Mouse (Mus musculus) CH12.LX (cell line): ENCODE measurements around the gene Dclk2. TPM values are rescaled to one million over a fixed set of nuclear protein-coding genes. Genes with fewer than 3 reads are reported as not detected.

Source experiments
- DNase-seq: peaks from one replicate; pipeline ENCODE4 v3.0.0-alpha.2; 2013; ENCODE audit errors: extremely low read depth
- H3K27ac ChIP-seq: 2 replicates; pipeline ENCODE4 v1.5.1; 2012; ENCODE audit warnings: low read depth, mild to moderate bottlenecking, control low read depth, moderate library complexity; ENCODE audit not compliant: insufficient read depth
- H3K27me3 ChIP-seq: replicated peaks from 2 replicates; pipeline ENCODE3; 2012; ENCODE audit warnings: inconsistent platforms
- H3K36me3 ChIP-seq, 2 experiments: replicated peaks in 1 of 2; 2 replicates each; pipeline versions ENCODE3 to v1.6.1; 2012; ENCODE audit warnings: inconsistent platforms in 1 of 2, low read length in 1 of 2, mild to moderate bottlenecking in 1 of 2, mixed read lengths in 1 of 2, moderate library complexity in 1 of 2; ENCODE audit not compliant: control insufficient read depth in 1 of 2, insufficient read depth in 1 of 2
- H3K4me1 ChIP-seq, 2 experiments: 2 replicates each; pipeline ENCODE4 v1.6.1; 2012; ENCODE audit warnings: inconsistent platforms in 1 of 2, moderate library complexity in 1 of 2; ENCODE audit not compliant: insufficient read depth in 2 of 2, control insufficient read depth in 1 of 2
- H3K4me2 ChIP-seq: 2 replicates; pipeline ENCODE4 v1.6.1; 2012; ENCODE audit warnings: low read depth, mild to moderate bottlenecking, control low read depth; ENCODE audit not compliant: poor library complexity, insufficient read depth, severe bottlenecking
- H3K4me3 ChIP-seq, 3 experiments: fragments of 150-350 bp in 1 of 3; sonication (generic) in 1 of 3; replicated peaks in 1 of 3; 2 replicates each; pipeline versions ENCODE3 to v1.5.1; 2011 to 2012; ENCODE audit warnings: low read depth in 2 of 3, low read length in 2 of 3, mild to moderate bottlenecking in 2 of 3, moderate library complexity in 2 of 3, control low read depth in 1 of 3, improper control_type of control experiment in 1 of 3, inconsistent platforms in 1 of 3, mixed read lengths in 1 of 3; ENCODE audit not compliant: poor library complexity in 1 of 3
- H3K79me2 ChIP-seq: replicated peaks from 2 replicates; pipeline ENCODE4 v1.6.1; 2012; ENCODE audit warnings: mild to moderate bottlenecking, moderate library complexity; ENCODE audit not compliant: control insufficient read depth, poor library complexity, insufficient read depth, severe bottlenecking; ENCODE audit errors: extremely low read depth
- H3K9ac ChIP-seq: 2 replicates; pipeline ENCODE4 v1.6.1; 2012; ENCODE audit warnings: low read depth, mild to moderate bottlenecking, control low read depth, moderate library complexity; ENCODE audit not compliant: insufficient read depth
- H3K9me3 ChIP-seq: replicated peaks from 2 replicates; pipeline ENCODE3; 2012; ENCODE audit warnings: low read length, inconsistent platforms, mixed read lengths
- BHLHE40 ChIP-seq: IDR thresholded peaks from 2 replicates; pipeline ENCODE4 v1.6.1; 2011; ENCODE audit warnings: mild to moderate bottlenecking, low read depth, low read length, improper control_type of control experiment
- ELF1 ChIP-seq: IDR thresholded peaks from 2 replicates; pipeline ENCODE4 v1.6.1; 2014; ENCODE audit warnings: low read depth, mild to moderate bottlenecking, inconsistent platforms, low read length, improper control_type of control experiment
- ETS1 ChIP-seq: conservative IDR thresholded peaks from 2 replicates; pipeline ENCODE4 v1.6.1; 2012; ENCODE audit warnings: low read depth, mild to moderate bottlenecking, inconsistent platforms, low read length, improper control_type of control experiment, moderate library complexity
- HCFC1 ChIP-seq: IDR thresholded peaks from 2 replicates; pipeline ENCODE4 v1.6.1; 2012; ENCODE audit warnings: low read depth, mild to moderate bottlenecking, inconsistent platforms, low read length, improper control_type of control experiment
- KAT2A ChIP-seq: IDR thresholded peaks from 2 replicates; pipeline ENCODE4 v1.6.1; 2012; ENCODE audit warnings: low read length, improper control_type of control experiment, inconsistent platforms; ENCODE audit not compliant: insufficient replicate concordance
- MAFK ChIP-seq: IDR thresholded peaks from 2 replicates; pipeline ENCODE4 v1.6.1; 2011; ENCODE audit warnings: low read length, improper control_type of control experiment; ENCODE audit not compliant: insufficient replicate concordance
- MAX ChIP-seq: IDR thresholded peaks from 2 replicates; pipeline ENCODE4 v1.6.1; 2011; ENCODE audit warnings: low read length, improper control_type of control experiment
- MXI1 ChIP-seq: IDR thresholded peaks from 2 replicates; pipeline ENCODE4 v1.6.1; 2011; ENCODE audit warnings: mild to moderate bottlenecking, low read depth, low read length, improper control_type of control experiment
- MYC ChIP-seq: IDR thresholded peaks from 2 replicates; pipeline ENCODE4 v1.6.1; 2011; ENCODE audit warnings: low read depth, mild to moderate bottlenecking, improper control_type of control experiment, low read length
- NELFE ChIP-seq: IDR thresholded peaks from 2 replicates; pipeline ENCODE4 v1.6.1; 2011; ENCODE audit warnings: low read depth, low read length, improper control_type of control experiment
- NRF1 ChIP-seq: IDR thresholded peaks from 2 replicates; pipeline ENCODE4 v1.6.1; 2014; ENCODE audit warnings: low read depth, mild to moderate bottlenecking, inconsistent platforms, low read length, improper control_type of control experiment, moderate library complexity
- PAX5 ChIP-seq: IDR thresholded peaks from 2 replicates; pipeline ENCODE4 v1.6.1; 2012; ENCODE audit warnings: low read length, inconsistent platforms, mixed read lengths
- POLR2AphosphoS2 ChIP-seq: IDR thresholded peaks from 2 replicates; pipeline ENCODE4 v1.6.1; 2011; ENCODE audit warnings: low read depth, low read length, improper control_type of control experiment
- RCOR1 ChIP-seq: conservative IDR thresholded peaks from 2 replicates; pipeline ENCODE4 v1.6.1; 2012; ENCODE audit warnings: low read depth, mild to moderate bottlenecking, inconsistent platforms, low read length, improper control_type of control experiment
- SIN3A ChIP-seq: IDR thresholded peaks from 2 replicates; pipeline ENCODE4 v1.6.1; 2012; ENCODE audit warnings: low read length, improper control_type of control experiment, inconsistent platforms
- TBP ChIP-seq: conservative IDR thresholded peaks from 2 replicates; pipeline ENCODE4 v1.6.1; 2011; ENCODE audit warnings: low read depth, low read length, improper control_type of control experiment
- TCF12 ChIP-seq: IDR thresholded peaks from 2 replicates; pipeline ENCODE4 v1.6.1; 2014; ENCODE audit warnings: low read depth, mild to moderate bottlenecking, inconsistent platforms, low read length, improper control_type of control experiment
- UBTF ChIP-seq: IDR thresholded peaks from 2 replicates; pipeline ENCODE4 v1.6.1; 2012; ENCODE audit warnings: low read depth, mild to moderate bottlenecking, inconsistent platforms, low read length, improper control_type of control experiment, moderate library complexity
- ZKSCAN1 ChIP-seq: IDR thresholded peaks from 2 replicates; pipeline ENCODE4 v1.6.1; 2012; ENCODE audit warnings: low read depth, inconsistent platforms, low read length, improper control_type of control experiment, borderline replicate concordance
- ZMIZ1 ChIP-seq: IDR thresholded peaks from 2 replicates; pipeline ENCODE4 v1.6.1; 2012; ENCODE audit warnings: low read depth, mild to moderate bottlenecking, inconsistent platforms, low read length, improper control_type of control experiment
- dilution Hi-C: fragments of 300-500 bp; cut with MboI; formaldehyde crosslinking; loops from 2 replicates; pipeline ENCODE4 v1.14.3; 2020; ENCODE audit warnings: low sequenced_read_pairs; ENCODE audit not compliant: extremely low pct_unique_long_range_greater_than_20kb, extremely low pct_ligation_motif_present
- in situ Hi-C: fragments of 300-500 bp; cut with MboI; formaldehyde crosslinking; loops from 3 replicates; pipeline ENCODE4 v1.14.3; 2019; ENCODE audit warnings: low sequenced_read_pairs, low pct_ligation_motif_present, low pct_unique_long_range_greater_than_20kb, mixed read lengths
- polyA plus RNA-seq: library from polyadenylated mRNA; unstranded; fragments of >175 nt; gene quantifications from 2 replicates; pipeline ENCODE4 v1.2.1, GENCODE M21; 2012; ENCODE audit warnings: low read depth; ENCODE audit not compliant: insufficient read length
- total RNA-seq, 2 experiments: library from RNA; depleted of rRNA; stranded (reverse); fragments of 300-350 nt in 1 of 2; fragments of >200 nt in 1 of 2; gene quantifications; 2 replicates each; pipeline ENCODE4 v1.2.3; 2012 to 2014

Gene Dclk2
- total and polyA plus RNA-seq, 3 experiments, result 0.93 to 2.0 (median 1.0) TPM

GRCm38 (mm10) chr3:86875912-86876311 lies 44.7 kb downstream of the Dclk2 start:
- Histone ChIP-seq H3K36me3 (no peaks in the 10 kb centered on the region), H3K4me3 (no peak overlapping the region), H3K27ac (no peak overlapping the region), H3K79me2 (no peaks in the 10 kb centered on the region), H3K4me1 (no peaks in the 10 kb centered on the region; a peak in 1 of 4 replicates), H3K9ac (no peak overlapping the region), H3K4me2 (no peak overlapping the region), H3K9me3 (no peaks in the 10 kb centered on the region), H3K27me3 (no peaks in the 10 kb centered on the region)
- no peak for DNase-seq
- in situ Hi-C loops, result no loop called here
- dilution Hi-C loops, result no loop called here
- TF ChIP-seq MXI1, result no peak
- no peak for TF ChIP-seq NELFE
- no peak for TF ChIP-seq KAT2A
- TF ChIP-seq BHLHE40, result no peak
- no peak for TF ChIP-seq TCF12
- TF ChIP-seq RCOR1, result no peak
- TF ChIP-seq ZMIZ1, result no peak
- TF ChIP-seq SIN3A, result no peak
- no peak for TF ChIP-seq ELF1
- no peak for TF ChIP-seq TBP
- no peak for TF ChIP-seq UBTF
- TF ChIP-seq PAX5, result no peak
- no peak for TF ChIP-seq ETS1
- no peak for TF ChIP-seq HCFC1
- TF ChIP-seq MYC, result no peak
- no peak for TF ChIP-seq NRF1
- no peak for TF ChIP-seq MAFK
- TF ChIP-seq MAX, result no peak
- no peak for TF ChIP-seq POLR2AphosphoS2

- Histone ChIP-seq H3K27ac (no peak overlapping the region), H3K4me3 (no peak overlapping the region), H3K27me3 (no peaks in the 10 kb centered on the region), H3K9ac (no peak overlapping the region), H3K4me2 (no peak overlapping the region), H3K9me3 (no peaks in the 10 kb centered on the region), H3K79me2 (no peaks in the 10 kb centered on the region), H3K36me3 (no peaks in the 10 kb centered on the region), H3K4me1 (peaks cover 0 to 19% of the 10 kb centered on the region in 2 experiments; a peak in 2 of 4 replicates)
- no peak for TF ChIP-seq ZKSCAN1
- in situ Hi-C loops, result no loop called here
- dilution Hi-C loops, result no loop called here
- no peak for DNase-seq
Measured at GRCm38 (mm10) chr3:86873092-86873600, 47.5 kb downstream of the Dclk2 start.
